Mouse (Mus musculus) left cerebral cortex, adult 6 months (tissue): ENCODE data around the gene Serpina1d. TPM values are rescaled to one million over a fixed set of nuclear protein-coding genes. Genes with fewer than 3 reads are reported as not detected.

Experiments
- long read RNA-seq, 2 experiments: library from polyadenylated mRNA; unstranded; transcript quantifications; one replicate each; pipeline ENCODE4 v2.0.0; 2019 to 2020
- polyA plus RNA-seq: library from polyadenylated mRNA; unstranded; fragments of <200 nt; fragmentation: Nextera tagmentation; gene quantifications from 2 replicates; pipeline ENCODE4 v1.2.3, GENCODE M21; 2021

Serpina1d gene
- not detected in 2 replicates for polyA plus RNA-seq
- long read RNA-seq, experiment 1 = 0 reads
- long read RNA-seq, experiment 2 = 0 reads

DNA sequence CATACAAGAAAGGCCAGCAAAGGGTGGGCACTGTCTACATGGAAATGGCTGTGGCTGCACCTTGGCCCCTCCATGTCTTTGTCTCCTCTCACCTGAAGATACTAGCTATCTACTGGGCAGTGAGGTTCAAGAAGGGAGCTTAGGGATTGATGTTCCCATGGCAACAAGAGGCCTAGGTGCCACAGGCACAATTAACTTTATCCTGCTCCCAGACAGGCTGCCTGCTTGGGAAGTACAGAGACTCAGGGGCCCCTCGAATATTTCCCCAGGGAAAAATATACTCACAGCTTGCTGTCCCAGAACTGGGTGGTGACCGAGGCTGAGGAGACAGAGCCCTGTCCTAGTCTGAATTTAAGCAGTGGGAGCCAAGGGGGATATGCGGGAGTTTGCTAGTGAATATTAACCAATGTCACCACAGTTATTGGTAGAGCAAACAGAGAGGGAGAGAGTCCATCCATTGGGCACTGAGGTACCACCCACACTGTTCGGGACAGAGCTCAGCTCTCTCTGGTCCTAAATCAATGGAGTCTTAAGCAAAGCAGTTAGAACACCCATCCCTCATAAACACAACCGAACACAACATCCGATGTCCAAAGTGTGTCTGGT lies at the start of gene Serpina1d:
Serpina1d (minus strand) TSS at position 347 of the 606 bp plus-strand sequence.

Other genes with a start within 250 kb of the Serpina1d start
- gene Ppp4r4, start 241.3 kb downstream of the Serpina1d start, polyA plus RNA-seq = 5.2 and 9.5 TPM in 2 replicates
- not detected in 2 replicates for gene Serpina10, start 142.1 kb downstream of the Serpina1d start, polyA plus RNA-seq
- not detected in 2 replicates for gene Serpina6, start 116.4 kb downstream of the Serpina1d start, polyA plus RNA-seq
- gene Serpina16, start 97.5 kb downstream of the Serpina1d start, polyA plus RNA-seq = not detected in 2 replicates
- gene Serpina1f, start 78.1 kb downstream of the Serpina1d start, polyA plus RNA-seq = not detected in 2 replicates
- not detected in 2 replicates for gene Serpina1b, start 56.8 kb upstream of the Serpina1d start, polyA plus RNA-seq
- gene Serpina1a, start 90.0 kb upstream of the Serpina1d start, polyA plus RNA-seq = not detected in 2 replicates
- not detected in 2 replicates for gene Serpina1c, start 131.3 kb upstream of the Serpina1d start, polyA plus RNA-seq
- gene Serpina1e, start 185.4 kb upstream of the Serpina1d start, polyA plus RNA-seq = not detected in 2 replicates
- gene Serpina11, start 216.4 kb upstream of the Serpina1d start, polyA plus RNA-seq = not detected in 2 replicates
- 4.9 and 5.1 TPM in 2 replicates for gene Serpina9, start 240.2 kb upstream of the Serpina1d start, polyA plus RNA-seq